Mouse (Mus musculus): ENCODE data around the gene Myo1h. TPM values are rescaled to one million over a fixed set of nuclear protein-coding genes. Genes with fewer than 3 reads are reported as not detected.

Myo1h gene
- polyA plus RNA-seq, 1 experiment: not detected

DNA sequence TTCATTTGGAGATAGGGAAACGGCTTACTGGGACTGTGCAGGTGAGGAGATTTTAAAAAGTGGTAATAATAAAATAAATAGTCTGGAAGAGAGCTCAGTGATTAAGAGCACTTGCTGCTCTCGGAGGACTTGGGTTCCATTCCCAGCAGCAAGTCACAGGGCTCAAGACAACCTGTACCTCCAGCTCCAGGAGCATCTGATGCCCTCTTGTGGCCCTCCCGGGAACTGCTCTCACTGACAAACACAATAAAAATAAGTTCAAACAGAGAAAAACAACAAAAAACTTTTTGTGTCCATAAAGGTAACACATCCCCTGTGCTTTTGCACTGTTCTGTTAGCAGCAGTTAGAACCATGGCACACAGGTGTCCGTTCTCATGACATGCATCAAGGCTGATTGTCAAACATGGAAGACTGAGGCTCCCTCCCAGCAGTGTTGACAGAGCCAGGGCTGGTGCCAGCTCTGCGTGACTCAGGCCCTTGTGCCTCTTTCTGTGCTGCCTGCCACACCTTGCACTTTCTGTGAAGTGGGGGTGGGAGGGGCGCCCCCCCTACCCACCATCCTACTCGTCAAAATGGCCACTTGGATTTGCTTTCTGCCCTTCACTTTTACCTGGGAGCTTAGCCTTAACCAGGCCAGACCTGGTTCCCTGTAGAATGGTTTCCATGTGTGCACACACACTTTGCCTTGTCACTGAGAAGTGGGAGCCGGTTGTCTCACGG is 94.4 kb downstream of the Myo1h start:
- no peak for TF ChIP-seq GATA1 (IDR thresholded peaks at IDR 0.05; ENCODE audit: low read length)

DNA sequence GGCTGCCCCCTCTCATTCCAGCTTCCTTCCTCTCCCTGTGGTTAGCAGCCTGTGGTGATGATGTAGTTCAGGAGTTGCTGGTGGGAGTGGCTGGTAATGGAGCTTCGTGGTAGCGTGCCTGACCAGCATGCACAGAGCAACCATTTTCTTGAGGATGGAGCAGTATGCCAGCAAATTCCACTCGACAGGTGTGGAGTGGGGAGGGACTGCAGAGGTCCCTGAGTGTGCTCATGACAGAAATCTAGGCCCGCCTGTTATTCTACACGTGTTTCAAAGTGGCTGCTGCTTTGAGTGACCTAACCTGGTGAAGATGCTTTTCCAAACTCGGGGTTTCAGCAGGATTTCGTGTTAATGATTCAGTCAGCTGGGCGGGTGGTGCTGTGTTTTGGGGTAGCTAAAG is 95.5 kb downstream of the Myo1h start:
- TF ChIP-seq GATA1 (IDR thresholded peaks at IDR 0.05; ENCODE audit: low read length): no peak

DNA sequence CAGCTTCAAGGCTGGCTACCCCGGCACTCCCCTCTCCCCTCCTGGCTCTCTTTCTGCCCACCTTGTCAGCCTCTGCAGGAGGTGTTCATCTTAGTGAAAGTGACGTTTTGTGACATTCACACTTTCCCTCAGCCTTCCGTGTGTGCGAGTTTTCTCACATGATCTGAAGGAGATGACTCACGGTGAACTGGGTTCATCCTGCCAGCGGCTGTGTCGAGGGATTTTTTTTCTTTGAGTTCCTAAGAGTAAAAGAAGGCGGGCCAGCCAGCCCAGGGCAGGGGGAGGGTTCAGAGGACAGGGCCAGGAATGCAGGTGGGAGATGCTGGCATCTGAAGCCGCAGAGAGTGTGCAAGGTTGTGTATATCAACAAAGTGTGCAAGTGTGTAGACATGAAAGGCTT is 104.2 kb downstream of the Myo1h start:
- TF ChIP-seq GATA1 (IDR thresholded peaks at IDR 0.05; ENCODE audit: low read length): no peak

DNA sequence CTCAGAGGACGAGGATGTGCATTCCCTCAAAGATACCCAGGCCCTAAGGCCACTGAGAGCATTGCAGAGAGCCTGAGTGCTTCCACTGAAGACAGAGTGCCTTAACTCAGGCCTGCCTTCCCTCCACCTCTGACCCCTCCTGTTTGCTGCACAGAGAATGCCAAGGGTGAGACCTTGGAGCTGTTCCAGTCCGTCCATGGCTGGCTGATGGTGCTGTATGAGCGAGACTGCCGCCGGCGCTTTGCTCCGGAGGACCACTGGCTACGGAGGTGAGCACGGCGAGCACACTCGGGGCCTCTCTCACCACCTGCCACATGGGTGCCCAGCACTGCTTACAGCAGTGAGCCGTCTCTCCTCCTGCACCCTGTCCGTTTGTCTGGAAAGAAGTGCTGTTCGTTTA is 117.6 kb downstream of the Myo1h start:
- TF ChIP-seq GATA1 (IDR thresholded peaks at IDR 0.05; ENCODE audit: low read length): no peak

DNA sequence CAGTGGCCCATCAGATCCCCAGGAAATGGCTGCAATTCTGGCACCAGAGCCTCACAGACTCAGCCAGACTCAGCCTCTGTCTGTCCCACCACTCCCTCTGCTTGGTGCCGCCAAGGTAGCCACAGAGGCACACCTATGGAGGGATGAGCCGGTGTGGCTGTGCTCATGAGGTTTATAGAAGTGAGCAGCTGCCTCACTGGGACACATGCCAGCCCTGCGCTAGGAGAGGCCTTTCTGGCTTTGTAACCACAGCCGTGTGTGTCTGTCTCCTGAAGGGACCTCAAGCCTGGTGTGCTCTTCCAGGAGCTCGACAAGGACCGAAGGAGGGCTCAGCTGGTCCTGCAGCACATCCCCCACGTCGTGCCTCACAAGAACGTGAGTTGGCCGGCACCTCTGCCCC is 118.3 kb downstream of the Myo1h start:
- no peak for TF ChIP-seq GATA1 (IDR thresholded peaks at IDR 0.05; ENCODE audit: low read length)

DNA sequence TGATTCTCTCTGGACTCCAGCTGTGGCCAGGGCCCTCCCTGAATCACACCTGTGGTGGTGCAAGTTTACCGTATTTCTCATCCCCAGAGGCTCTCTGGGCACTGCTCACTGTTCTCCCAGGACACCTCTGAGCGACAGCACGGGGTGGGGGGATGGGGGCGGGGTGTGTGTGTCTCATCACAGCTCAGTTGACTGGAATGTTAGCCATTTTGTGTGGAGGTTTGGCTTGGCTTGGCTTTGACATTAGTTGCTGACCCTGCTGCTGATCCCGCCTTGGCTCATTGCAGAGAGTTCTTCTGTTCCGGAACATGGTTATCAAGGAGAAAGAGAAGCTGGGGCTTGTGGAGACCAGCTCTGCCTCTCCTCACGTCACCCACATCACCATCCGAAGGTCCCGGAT is 118.8 kb downstream of the Myo1h start:
- TF ChIP-seq GATA1 (IDR thresholded peaks at IDR 0.05; ENCODE audit: low read length): no peak

DNA sequence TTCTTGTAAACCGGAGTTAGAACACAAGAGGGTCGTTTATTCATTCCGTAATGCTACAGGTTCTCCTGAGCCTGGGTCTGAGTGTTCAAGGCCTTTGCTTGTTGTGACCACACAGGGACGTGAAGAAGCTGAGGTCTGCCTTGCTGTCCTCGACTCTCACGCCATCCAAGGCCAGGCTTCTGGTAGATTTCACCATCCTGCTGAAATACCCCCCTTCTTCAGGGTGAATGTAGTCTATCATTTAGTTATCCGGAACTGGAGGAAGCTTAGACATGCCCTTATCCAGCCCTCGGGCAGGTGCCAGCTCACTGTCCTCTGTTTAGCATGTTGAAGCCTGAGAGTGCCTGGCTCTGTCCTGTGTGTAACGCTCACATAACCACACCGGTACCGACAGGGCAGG is 119.9 kb downstream of the Myo1h start:
- no peak for TF ChIP-seq GATA1 (IDR thresholded peaks at IDR 0.05; ENCODE audit: low read length)

DNA sequence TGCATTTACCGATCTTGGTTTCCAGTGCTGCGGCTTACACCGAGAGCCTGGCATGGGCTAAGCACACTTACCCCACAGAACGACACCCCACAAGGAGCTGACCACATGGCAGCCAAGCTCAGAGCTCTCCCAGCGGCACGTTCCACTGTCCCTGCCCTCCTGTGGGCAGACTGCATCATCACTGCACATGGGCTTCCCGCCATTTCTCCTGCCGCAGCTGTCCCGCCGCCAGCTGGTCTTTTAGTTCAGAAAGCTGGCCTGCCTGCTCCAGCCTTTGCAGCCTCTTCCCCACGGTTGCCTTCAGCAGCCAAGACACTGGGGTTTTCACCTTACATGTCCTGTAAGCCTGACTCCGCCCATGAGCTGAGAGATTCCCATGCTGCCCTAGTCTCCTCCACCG is 121.5 kb downstream of the Myo1h start:
- no peak for TF ChIP-seq GATA1 (IDR thresholded peaks at IDR 0.05; ENCODE audit: low read length)

DNA sequence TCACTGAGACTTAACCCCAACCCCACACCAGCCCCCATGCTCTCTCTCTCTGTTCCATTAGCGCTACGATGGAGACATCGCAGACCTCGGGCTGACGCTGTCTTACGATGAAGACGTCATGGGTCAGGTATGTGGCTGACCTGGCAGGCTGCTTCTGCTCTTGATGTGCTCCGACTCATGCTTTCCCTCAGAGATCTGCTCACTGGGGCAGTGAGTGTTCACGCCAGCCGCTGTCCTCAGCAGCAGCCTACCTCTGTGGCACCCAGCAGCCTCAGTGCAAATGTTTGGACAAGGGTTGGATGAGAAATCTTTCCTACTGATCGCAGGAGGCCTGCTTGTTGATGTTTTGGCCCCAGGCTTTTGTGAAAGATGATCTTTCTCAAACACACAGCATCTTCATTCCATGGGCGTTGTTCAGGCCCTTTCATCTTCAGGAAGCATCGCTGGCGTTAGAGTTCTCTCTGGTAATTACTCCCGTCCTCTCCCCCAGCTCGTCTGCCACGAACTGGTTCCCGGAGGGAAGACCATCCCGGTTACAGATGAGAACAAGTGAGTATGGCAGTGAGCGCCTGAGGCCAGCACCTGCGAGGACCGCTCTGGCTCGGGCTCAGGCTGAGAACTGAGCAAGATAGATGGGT is 123.5 kb downstream of the Myo1h start:
- TF ChIP-seq GATA1 (IDR thresholded peaks at IDR 0.05; ENCODE audit: low read length): no peak

DNA sequence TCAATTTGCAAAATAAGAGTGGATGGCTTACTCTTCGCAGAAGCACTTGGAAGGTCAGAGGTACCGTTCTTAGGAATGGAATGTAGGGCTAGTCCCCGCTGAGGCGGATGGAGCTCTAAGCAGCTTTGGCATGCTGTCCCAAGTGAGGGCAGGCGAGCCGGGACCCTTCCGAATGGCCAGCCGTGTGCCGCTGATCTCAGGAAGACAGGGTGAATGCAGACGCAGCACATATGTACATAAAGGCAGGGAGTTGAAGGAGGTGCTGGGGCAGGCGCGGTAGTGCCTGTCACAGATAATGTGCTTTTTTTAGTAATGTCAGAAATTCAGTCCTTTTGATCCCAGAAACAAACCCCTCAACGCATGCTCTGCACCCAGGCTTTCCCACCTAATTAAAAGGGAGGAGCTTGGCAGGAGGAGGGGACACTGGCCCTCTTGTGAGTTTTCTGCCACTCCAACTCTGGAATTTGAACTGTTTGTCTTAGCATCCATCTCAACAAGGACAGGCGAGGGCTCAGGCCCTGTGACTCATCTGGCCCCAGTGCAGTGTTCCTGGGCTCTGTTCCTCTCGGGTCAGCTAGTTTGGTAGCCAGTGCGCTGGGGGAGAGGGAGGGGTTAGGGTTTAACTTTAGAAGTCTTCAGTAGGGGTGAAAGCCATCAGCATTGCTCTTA is 124.2 kb downstream of the Myo1h start:
- TF ChIP-seq GATA1 (IDR thresholded peaks at IDR 0.05; ENCODE audit: low read length): no peak

Other genes with a start within 250 kb of the Myo1h start
- 8.4 and 9.8 TPM in 2 replicates for gene Usp30, start 223.7 kb upstream of the Myo1h start, polyA plus RNA-seq (2012)
- gene Svop, start 197.6 kb upstream of the Myo1h start, polyA plus RNA-seq (2012): not detected in 2 replicates
- gene Alkbh2, start 160.9 kb upstream of the Myo1h start, polyA plus RNA-seq (2012): 19.0 and 23.3 TPM in 2 replicates
- 55.3 and 73.3 TPM in 2 replicates for gene Ung, start 158.8 kb upstream of the Myo1h start, polyA plus RNA-seq (2012)
- gene Acacb, start 142.6 kb upstream of the Myo1h start, polyA plus RNA-seq (2012): 0.28 TPM in 2 replicates
- not detected in 2 replicates for gene Foxn4, start 15.4 kb upstream of the Myo1h start, polyA plus RNA-seq (2012)
- gene Kctd10, start 91.3 kb downstream of the Myo1h start, polyA plus RNA-seq (2012): 53.7 and 73.4 TPM in 2 replicates
- gene Ube3b, start 91.4 kb downstream of the Myo1h start, polyA plus RNA-seq (2012): 53.6 and 77.4 TPM in 2 replicates
- 27.1 and 41.6 TPM in 2 replicates for gene Mmab, start 154.9 kb downstream of the Myo1h start, polyA plus RNA-seq (2012)
- 73.6 and 75.3 TPM in 2 replicates for gene Mvk, start 155.1 kb downstream of the Myo1h start, polyA plus RNA-seq (2012)